Mouse (Mus musculus) limb, embryonic 13.5 days (tissue): ENCODE data around the gene Ahdc1. TPM values are rescaled to one million over a fixed set of nuclear protein-coding genes. Genes with fewer than 3 reads are reported as not detected.

ENCODE experiments used
- ATAC-seq: fragments of 200-750 bp; cut with Nextera tagmentation; 2 replicates; pipeline ENCODE4 v1.8.0; 2017; ENCODE audit warnings: low read depth, moderate number of reproducible peaks, moderate TSS enrichment; ENCODE audit not compliant: low FRiP score
- H3K27ac ChIP-seq: fragments of 300-500 bp; sonication (generic); 2 replicates; pipeline ENCODE4 v1.5.1; 2015; ENCODE audit warnings: inconsistent platforms, mild to moderate bottlenecking, moderate library complexity
- H3K27me3 ChIP-seq: fragments of 300-500 bp; sonication (generic); 2 replicates; pipeline ENCODE4 v1.6.1; 2015; ENCODE audit warnings: mild to moderate bottlenecking, inconsistent platforms
- H3K36me3 ChIP-seq: fragments of 300-500 bp; sonication (generic); 2 replicates; pipeline ENCODE4 v1.6.1; 2015; ENCODE audit warnings: inconsistent platforms, mild to moderate bottlenecking, moderate library complexity
- H3K4me1 ChIP-seq: fragments of 300-500 bp; sonication (generic); 2 replicates; pipeline ENCODE4 v1.6.1; 2015; ENCODE audit warnings: inconsistent platforms
- H3K4me2 ChIP-seq: fragments of 300-500 bp; sonication (generic); replicated peaks from 2 replicates; pipeline ENCODE4 v1.6.1; 2015; ENCODE audit warnings: inconsistent platforms, mild to moderate bottlenecking, moderate library complexity
- H3K4me3 ChIP-seq: fragments of 300-500 bp; sonication (generic); 2 replicates; pipeline ENCODE4 v1.5.1; 2015; ENCODE audit warnings: moderate library complexity, mild to moderate bottlenecking, inconsistent platforms
- H3K9ac ChIP-seq: fragments of 300-500 bp; sonication (generic); 2 replicates; pipeline ENCODE4 v1.6.1; 2015; ENCODE audit warnings: mild to moderate bottlenecking, inconsistent platforms
- H3K9me3 ChIP-seq: fragments of 300-500 bp; sonication (generic); 2 replicates; pipeline ENCODE4 v1.6.1; 2016; ENCODE audit warnings: inconsistent platforms
- WGBS: fragments of 180-500 bp; shearing (Covaris S2); methylation state at CpG from one replicate; pipeline ENCODE4 v1.1.7; 2015; 5-methylcytosine and 5-hydroxymethylcytosine counted together
- polyA plus RNA-seq: library from polyadenylated mRNA; unstranded; fragments of >200 nt; fragmentation: Nextera tagmentation; extraction: Ambion mirVana; gene quantifications from 2 replicates; pipeline ENCODE4 v1.2.1, GENCODE M21; 2015

Ahdc1 gene
- polyA plus RNA-seq, 1 experiment from 2014 or later, result 11.3 TPM

DNA sequence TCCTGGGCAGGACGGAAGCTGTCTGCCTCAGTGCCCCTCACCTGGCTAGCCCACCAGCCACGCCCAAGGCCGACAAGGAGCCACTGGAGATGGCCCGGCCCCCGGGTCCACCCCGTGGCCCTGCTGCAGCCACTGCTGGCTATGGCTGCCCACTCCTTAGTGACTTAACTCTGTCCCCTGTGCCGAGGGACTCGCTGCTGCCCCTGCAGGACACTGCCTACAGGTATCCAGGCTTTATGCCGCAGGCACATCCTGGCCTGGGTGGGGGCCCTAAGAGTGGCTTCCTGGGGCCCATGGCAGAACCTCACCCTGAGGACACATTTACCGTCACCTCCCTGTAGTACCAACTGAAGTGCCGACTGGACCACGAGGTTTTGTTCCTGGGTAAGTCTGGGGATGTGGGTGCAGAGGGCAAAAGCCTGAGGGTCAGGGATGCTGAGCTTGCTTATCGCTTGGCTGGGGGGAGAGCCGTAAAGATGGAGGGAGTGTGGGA lies 54.9 kb downstream of the Ahdc1 start:
- H3K4me1 ChIP-seq, result peaks cover 6% of the 10 kb centered on the region; the same call in 1 of the 2 replicates
- no peak for ATAC-seq
- H3K27me3 ChIP-seq, result no peaks in the 10 kb centered on the region
- no peak overlapping the region for H3K27ac ChIP-seq
- H3K9me3 ChIP-seq, result no peaks in the 10 kb centered on the region
- no peak overlapping the region for H3K4me2 ChIP-seq
- WGBS, result 91% methylated on average over 14 of the region's 14 CpGs
- peaks cover 99% of the 10 kb centered on the region for H3K36me3 ChIP-seq
- H3K4me3 ChIP-seq, result no peak overlapping the region
- no peak overlapping the region for H3K9ac ChIP-seq

- peaks cover 31% of the 10 kb centered on the region for H3K4me1 ChIP-seq
- H3K27ac ChIP-seq, result no peak overlapping the region
- peaks cover 95% of the 10 kb centered on the region for H3K36me3 ChIP-seq
- H3K4me2 ChIP-seq, result no peak overlapping the region
- no peak for ATAC-seq
- H3K9ac ChIP-seq, result no peak overlapping the region
- no peak overlapping the region for H3K4me3 ChIP-seq
- no peaks in the 10 kb centered on the region for H3K9me3 ChIP-seq
- H3K27me3 ChIP-seq, result no peaks in the 10 kb centered on the region
- WGBS, result 88% methylated on average over 12 of the region's 12 CpGs
These were observed 57.5 kb downstream of the Ahdc1 start for GRCm38 (mm10) chr4:133068400-133069138.

- Histone ChIP-seq H3K4me3 (no peak overlapping the region), H3K27me3 (no peaks in the 10 kb centered on the region), H3K36me3 (peaks cover 95% of the 10 kb centered on the region), H3K9ac (no peak overlapping the region), H3K4me2 (no peak overlapping the region), H3K9me3 (no peaks in the 10 kb centered on the region), H3K4me1 (peaks cover 46% of the 10 kb centered on the region), H3K27ac (no peak overlapping the region)
- 75% methylated on average over 3 of the region's 3 CpGs for WGBS
- no peak for ATAC-seq
These were observed 59.3 kb downstream of the Ahdc1 start for GRCm38 (mm10) chr4:133070388-133070787.

DNA sequence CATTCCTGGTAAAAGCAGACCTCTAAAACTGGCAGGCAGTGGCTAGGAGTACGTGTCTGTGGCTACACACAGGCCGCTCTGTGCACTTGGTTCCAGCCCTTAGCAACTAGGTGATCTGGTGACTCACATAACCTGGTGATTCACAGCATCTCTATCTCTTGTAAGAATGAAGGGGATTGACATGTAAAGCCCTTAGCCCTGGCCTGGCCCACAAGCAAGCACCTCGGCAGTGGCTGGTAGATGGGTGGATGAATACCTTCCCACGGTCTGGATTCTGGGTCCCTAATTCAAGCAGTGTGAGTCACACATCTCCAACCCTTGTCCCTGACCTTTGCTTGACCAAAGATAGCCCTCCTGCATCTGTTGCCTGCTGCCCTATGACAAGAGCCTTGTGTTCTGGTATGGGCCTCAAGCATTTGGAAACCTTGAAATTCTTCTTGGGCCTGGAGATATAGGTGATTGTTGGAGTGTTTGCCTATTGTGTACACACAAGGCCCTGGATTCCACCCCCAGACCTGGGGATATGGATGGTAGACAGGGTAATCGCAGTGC lies 59.8 kb downstream of the Ahdc1 start:
- whole genome bisulfite sequencing, result 84% methylated on average over 5 of the region's 5 CpGs
- Histone ChIP-seq H3K36me3 (peaks cover 95% of the 10 kb centered on the region), H3K9ac (0 out of 2 replicates have a peak overlapping the region, but pooled peaks have one; percentile 10), H3K4me1 (peaks cover 46% of the 10 kb centered on the region), H3K9me3 (no peaks in the 10 kb centered on the region), H3K4me3 (no peak overlapping the region), H3K4me2 (no peak overlapping the region), H3K27ac (no peak overlapping the region), H3K27me3 (no peaks in the 10 kb centered on the region)
- ATAC-seq, result no peak

GRCm38 (mm10) chr4:133073192-133073591 lies 62.1 kb downstream of the Ahdc1 start:
- Histone ChIP-seq H3K9me3 (no peaks in the 10 kb centered on the region), H3K9ac (0 out of 2 replicates have a peak overlapping the region, but pooled peaks have one; percentile 39), H3K4me3 (no peak overlapping the region), H3K4me2 (no peak overlapping the region), H3K36me3 (peaks cover 92% of the 10 kb centered on the region), H3K4me1 (peaks cover 46% of the 10 kb centered on the region), H3K27me3 (no peaks in the 10 kb centered on the region), H3K27ac (no peak overlapping the region)
- WGBS, result 54% methylated on average over 8 of the region's 8 CpGs
- no peak for ATAC-seq

GRCm38 (mm10) chr4:133074070-133074819 lies 63.2 kb downstream of the Ahdc1 start:
- Histone ChIP-seq H3K27ac (peak overlapping the region; percentile 79; the same call in 1 of the 2 replicates), H3K27me3 (no peaks in the 10 kb centered on the region), H3K36me3 (peaks cover 92% of the 10 kb centered on the region), H3K4me1 (peaks cover 51% of the 10 kb centered on the region), H3K9me3 (no peaks in the 10 kb centered on the region), H3K4me3 (no peak overlapping the region), H3K9ac (peak overlapping the region; percentile 48; the same call in 1 of the 2 replicates), H3K4me2 (no peak overlapping the region)
- ATAC-seq, result no peak
- 28% methylated on average over 9 of the region's 9 CpGs for WGBS

DNA sequence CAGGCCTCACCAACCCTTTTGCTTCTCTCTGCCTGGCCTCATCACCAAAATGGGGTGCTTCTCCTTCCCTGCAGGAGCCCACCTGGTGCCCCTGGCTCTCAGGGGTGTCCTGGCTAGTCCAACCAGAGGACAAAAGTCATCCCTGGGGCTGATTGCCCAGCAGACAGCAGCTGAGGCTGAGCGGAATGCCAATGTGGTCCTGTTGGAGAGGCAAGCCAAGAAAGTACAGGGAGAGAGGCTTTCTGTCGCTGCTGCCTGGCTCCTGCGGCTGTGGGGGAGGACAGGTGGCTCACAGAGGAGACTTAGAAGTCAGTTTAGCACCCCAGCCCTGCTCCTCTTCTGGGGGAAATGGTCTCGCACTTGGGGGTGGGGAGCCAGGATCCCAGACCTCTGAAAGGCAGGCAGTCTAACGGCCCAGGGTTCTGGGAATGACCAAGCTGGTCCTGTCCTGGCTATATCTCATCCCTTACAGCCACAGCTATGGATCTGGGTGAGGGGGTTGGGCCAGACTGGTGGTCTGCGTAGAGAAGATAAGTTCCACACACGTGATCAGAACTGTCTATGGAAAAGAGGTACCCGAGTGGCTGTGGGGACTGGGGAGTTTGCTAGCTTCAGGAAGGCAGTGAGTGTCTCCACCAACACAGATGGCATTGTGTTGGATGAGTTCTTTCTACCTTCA lies 64.0 kb downstream of the Ahdc1 start:
- 58% methylated on average over 8 of the region's 8 CpGs for WGBS
- peaks cover 92% of the 10 kb centered on the region for H3K36me3 ChIP-seq

GRCm38 (mm10) chr4:133078947-133079346 lies 67.9 kb downstream of the Ahdc1 start:
- Histone ChIP-seq H3K4me2 (no peak overlapping the region), H3K4me1 (peaks cover 22% of the 10 kb centered on the region), H3K9me3 (no peaks in the 10 kb centered on the region), H3K4me3 (no peak overlapping the region), H3K36me3 (peaks cover 69% of the 10 kb centered on the region), H3K27ac (no peak overlapping the region), H3K27me3 (no peaks in the 10 kb centered on the region), H3K9ac (no peak overlapping the region)
- 56% methylated on average over 5 of the region's 5 CpGs for WGBS
- ATAC-seq, result no peak

More for the DNA sequence above, 64.0 kb downstream of the Ahdc1 start:
- H3K4me1 ChIP-seq, result peaks cover 51% of the 10 kb centered on the region
- no peak overlapping the region for H3K4me2 ChIP-seq
- ATAC-seq, result no peak
- no peak overlapping the region for H3K4me3 ChIP-seq
- H3K9me3 ChIP-seq, result no peaks in the 10 kb centered on the region
- no peak overlapping the region for H3K9ac ChIP-seq
- no peak overlapping the region; the same call in 1 of the 2 replicates for H3K27ac ChIP-seq
- no peaks in the 10 kb centered on the region for H3K27me3 ChIP-seq

- Histone ChIP-seq H3K9ac (no peak overlapping the region), H3K4me2 (no peak overlapping the region), H3K4me1 (peaks cover 22% of the 10 kb centered on the region), H3K36me3 (peaks cover 62% of the 10 kb centered on the region), H3K27me3 (no peaks in the 10 kb centered on the region), H3K4me3 (no peak overlapping the region), H3K9me3 (no peaks in the 10 kb centered on the region), H3K27ac (no peak overlapping the region)
- no peak for ATAC-seq
- 47% methylated on average over 7 of the region's 7 CpGs for WGBS
These were observed 68.5 kb downstream of the Ahdc1 start for GRCm38 (mm10) chr4:133079416-133080113.

GRCm38 (mm10) chr4:133080862-133081261 lies 69.8 kb downstream of the Ahdc1 start:
- Histone ChIP-seq H3K4me3 (no peak overlapping the region), H3K27me3 (no peaks in the 10 kb centered on the region), H3K36me3 (peaks cover 49% of the 10 kb centered on the region), H3K27ac (no peak overlapping the region), H3K4me1 (peaks cover 30% of the 10 kb centered on the region), H3K9ac (no peak overlapping the region), H3K9me3 (no peaks in the 10 kb centered on the region), H3K4me2 (no peak overlapping the region)
- no peak for ATAC-seq
- WGBS, result 92% methylated on average over 3 of the region's 3 CpGs

DNA sequence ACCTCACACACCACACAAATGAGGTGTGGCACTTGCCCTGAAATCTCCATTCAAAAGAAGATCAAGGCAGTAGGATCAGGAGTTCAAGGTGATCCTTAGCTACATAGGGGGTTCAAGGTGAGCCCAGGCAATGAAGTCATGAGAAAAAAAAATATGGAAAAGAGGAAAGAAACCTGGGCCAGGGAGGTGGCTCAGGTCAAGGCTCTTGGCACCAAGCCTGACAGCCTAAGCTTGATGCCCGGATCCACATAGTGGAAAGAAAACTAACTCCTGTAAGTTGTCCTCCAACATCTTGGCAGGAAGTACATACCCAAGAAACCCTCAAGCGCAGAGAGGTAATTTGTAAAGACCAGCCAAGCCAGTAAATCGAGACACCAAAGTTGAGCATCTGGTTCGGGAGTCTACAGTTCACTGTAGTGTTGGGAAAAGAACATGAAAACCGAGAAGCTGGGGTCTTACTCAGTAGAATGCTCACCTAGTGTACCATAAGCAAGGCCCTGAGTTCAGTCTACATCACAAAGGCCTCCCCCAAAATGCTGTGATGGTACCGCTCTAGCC lies 71.2 kb downstream of the Ahdc1 start:
- H3K36me3 ChIP-seq, result peaks cover 37% of the 10 kb centered on the region
- no peak overlapping the region for H3K9ac ChIP-seq
- no peak overlapping the region for H3K4me3 ChIP-seq
- no peak overlapping the region for H3K4me2 ChIP-seq
- H3K9me3 ChIP-seq, result no peaks in the 10 kb centered on the region
- no peaks in the 10 kb centered on the region for H3K27me3 ChIP-seq
- peaks cover 44% of the 10 kb centered on the region for H3K4me1 ChIP-seq
- H3K27ac ChIP-seq, result no peak overlapping the region
- WGBS, result 80% methylated on average over 6 of the region's 6 CpGs
- no peak for ATAC-seq
